Mouse (Mus musculus) testis, adult 2 months (tissue): ENCODE measurements around the gene Erfe.

Experiments
- CTCF ChIP-seq: fragments of 200-500 bp; IDR thresholded peaks from 2 replicates; pipeline ENCODE4 v1.5.1; 2012; ENCODE audit warnings: low read depth, mild to moderate bottlenecking, inconsistent platforms, low read length, moderate library complexity; ENCODE audit not compliant: control insufficient read depth, insufficient read depth, insufficient replicate concordance
- POLR2A ChIP-seq: fragments of 200-500 bp; IDR thresholded peaks from 2 replicates; pipeline ENCODE4 v1.6.1; 2012; ENCODE audit warnings: low read depth, mild to moderate bottlenecking, inconsistent platforms, low read length, moderate library complexity; ENCODE audit not compliant: control insufficient read depth

GRCm38 (mm10) chr1:91415311-91415710 is 49.1 kb downstream of the Erfe start:
- no peak for TF ChIP-seq POLR2A
- no peak for TF ChIP-seq CTCF
